Mouse (Mus musculus): ENCODE results near the gene Ccdc157.
"Not testable (repeated sequence)": the region's sequence is repeated elsewhere in the genome, so short reads cannot be mapped to it uniquely, and the experiment has no call there.

The Ccdc157 gene

GRCm38 (mm10) chr11:4159808-4160708 lies at the start of gene Ccdc157, which contains the start of gene Sf3a1:
Gene Ccdc157, minus strand, starts transcription at chr11:4160293.
Gene Sf3a1, plus strand, starts transcription at chr11:4160350.
- DNase-seq: peak; percentile 97

GRCm38 (mm10) chr11:4209556-4209955 lies 49.5 kb upstream of the Ccdc157 start:
- no peak for DNase-seq

GRCm38 (mm10) chr11:4207655-4208054 lies 47.6 kb upstream of the Ccdc157 start:
- DNase-seq: no peak

- DNase-seq: no peak
These were observed 46.5 kb upstream of the Ccdc157 start for GRCm38 (mm10) chr11:4206563-4206962.

GRCm38 (mm10) chr11:4205951-4206350 lies 45.9 kb upstream of the Ccdc157 start:
- no peak for DNase-seq

- DNase-seq: no peak
These were observed 45.1 kb upstream of the Ccdc157 start for GRCm38 (mm10) chr11:4205097-4205655.

GRCm38 (mm10) chr11:4203705-4204074 lies 43.6 kb upstream of the Ccdc157 start:
- DNase-seq: peak; percentile 86

GRCm38 (mm10) chr11:4202995-4203704 lies 43.1 kb upstream of the Ccdc157 start:
- DNase-seq: no peak

- DNase-seq: peak; percentile 50
These were observed 42.0 kb upstream of the Ccdc157 start for GRCm38 (mm10) chr11:4201981-4202700.

GRCm38 (mm10) chr11:4197691-4198090 lies 37.6 kb upstream of the Ccdc157 start:
- DNase-seq: peak; percentile 89

- peak; percentile 85 for DNase-seq
These were observed 36.5 kb upstream of the Ccdc157 start for GRCm38 (mm10) chr11:4196636-4197035.

GRCm38 (mm10) chr11:4195597-4196031 lies 35.5 kb upstream of the Ccdc157 start:
- no peak for DNase-seq

GRCm38 (mm10) chr11:4193420-4193819 lies 33.3 kb upstream of the Ccdc157 start:
- no peak for DNase-seq

- DNase-seq: no peak
These were observed 32.7 kb upstream of the Ccdc157 start for GRCm38 (mm10) chr11:4192757-4193156.

GRCm38 (mm10) chr11:4190677-4191076 lies 30.6 kb upstream of the Ccdc157 start:
- DNase-seq: no peak

GRCm38 (mm10) chr11:4189182-4189581 lies 29.1 kb upstream of the Ccdc157 start:
- peak; percentile 81 for DNase-seq

GRCm38 (mm10) chr11:4187318-4187700 lies 27.2 kb upstream of the Ccdc157 start:
- DNase-seq: no peak

- peak; percentile 99 for DNase-seq
These were observed 26.6 kb upstream of the Ccdc157 start, which contains the start of gene Tbc1d10a for GRCm38 (mm10) chr11:4186486-4187317. Gene Tbc1d10a, plus strand, starts transcription at chr11:4186789.

GRCm38 (mm10) chr11:4185480-4185879 lies 25.4 kb upstream of the Ccdc157 start:
- not testable (repeated sequence) for DNase-seq

GRCm38 (mm10) chr11:4184251-4184952 lies 24.3 kb upstream of the Ccdc157 start:
- no peak for DNase-seq

GRCm38 (mm10) chr11:4183511-4183910 lies 23.4 kb upstream of the Ccdc157 start:
- DNase-seq: no peak
